Mouse (Mus musculus) bone marrow, adult 2 months (tissue): ENCODE results near the gene Kctd17.

ENCODE experiments used
- CTCF ChIP-seq: fragments of 200-500 bp; IDR thresholded peaks from 2 replicates; pipeline ENCODE4 v1.5.1; 2011; ENCODE audit warnings: low read length, control low read depth; ENCODE audit not compliant: control insufficient read depth, insufficient read depth
- POLR2A ChIP-seq: fragments of 200-500 bp; IDR thresholded peaks from 2 replicates; pipeline ENCODE4 v1.6.1; 2011; ENCODE audit warnings: low read depth, mild to moderate bottlenecking, control low read depth, low read length, borderline replicate concordance; ENCODE audit not compliant: control insufficient read depth

DNA sequence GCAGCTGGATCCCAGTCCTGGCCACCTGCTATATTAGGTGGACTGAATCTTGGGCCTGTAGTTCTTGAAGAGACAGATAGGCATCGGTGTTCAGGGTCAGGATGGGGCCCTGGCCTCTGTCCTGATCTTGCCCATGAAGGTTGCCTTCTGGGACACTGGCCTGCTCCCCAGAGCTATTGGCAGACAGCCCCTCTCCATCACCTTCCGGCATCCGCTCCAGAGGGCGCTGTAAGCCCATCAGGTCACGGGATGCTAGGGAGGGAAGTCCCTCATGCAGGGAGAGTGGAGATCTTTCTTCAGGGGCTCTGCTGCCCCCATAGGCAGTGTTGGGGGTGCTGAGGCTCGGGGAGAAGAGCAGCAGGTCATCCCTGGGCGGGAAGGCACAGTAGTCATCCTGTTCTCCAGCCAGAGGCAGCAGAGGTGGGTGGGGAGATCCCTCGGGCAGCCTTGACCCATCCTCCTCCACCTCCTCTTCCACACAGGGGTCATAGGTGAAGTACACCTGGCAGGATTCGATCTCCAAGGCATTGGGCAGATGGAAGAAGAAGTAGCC, 53.2 kb downstream of the Kctd17 start:
- TF ChIP-seq CTCF (no peak), POLR2A (no peak)
